Mouse (Mus musculus): ENCODE measurements around the gene AW822073. TPM values are rescaled to one million over a fixed set of nuclear protein-coding genes. Genes with fewer than 3 reads are reported as not detected.
"Not testable (repeated sequence)": the region's sequence is repeated elsewhere in the genome, so short reads cannot be mapped to it uniquely, and the experiment has no call there.

The AW822073 gene
- total RNA-seq, 4 experiments from 2014 or later, result 0.87 TPM; not detected in 3

- DNase-seq (ENCODE audit: low spot score in 2 of 2), result not testable (repeated sequence)
These were observed 1.6 kb downstream of the AW822073 start for GRCm38 (mm10) chr10:58223161-58223560.

DNA sequence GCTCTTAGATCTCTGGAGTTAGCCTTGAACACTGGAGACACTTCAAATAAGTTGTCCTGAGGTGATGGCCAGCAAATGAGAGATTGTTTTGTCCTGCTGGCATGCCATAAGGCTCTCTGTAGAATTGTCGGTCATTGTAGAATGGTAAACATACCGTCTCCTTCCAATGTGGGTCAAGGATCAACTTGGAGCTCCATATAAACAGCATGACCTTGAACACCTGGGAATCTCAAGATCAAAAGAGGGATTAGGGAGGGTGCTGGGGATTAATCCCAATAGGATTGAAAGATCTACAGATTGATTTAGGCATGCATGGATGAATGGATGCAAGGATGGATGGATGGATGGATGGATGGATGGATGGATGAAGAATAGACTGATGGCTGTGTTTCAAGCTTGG lies 3.2 kb downstream of the AW822073 start:
- DNase-seq (ENCODE audit: low spot score in 2 of 2), result not testable (repeated sequence)

DNA sequence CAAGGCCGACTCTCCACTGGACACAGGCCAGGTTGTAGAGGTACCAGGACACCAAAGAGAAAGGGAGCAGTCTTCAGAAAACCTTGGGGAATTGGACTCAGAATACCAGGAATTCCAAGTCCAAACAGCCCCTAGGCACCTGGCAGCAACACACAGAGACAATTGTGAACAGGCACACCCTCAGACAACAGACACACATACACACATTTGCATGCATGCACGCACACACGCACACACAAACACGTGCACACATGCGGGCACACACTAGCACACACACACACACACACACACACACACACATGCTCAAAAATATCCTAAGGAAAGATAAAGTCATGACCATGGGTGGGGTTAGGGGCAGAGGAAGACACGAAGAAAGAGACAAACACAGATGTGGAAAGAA lies 4.0 kb downstream of the AW822073 start:
- no peak for DNase-seq (ENCODE audit: low spot score in 2 of 2)

- no peak for DNase-seq (ENCODE audit: low spot score in 2 of 2)
These were observed 7.4 kb downstream of the AW822073 start for GRCm38 (mm10) chr10:58217366-58217765.

GRCm38 (mm10) chr10:58215353-58215752 lies 9.4 kb downstream of the AW822073 start:
- DNase-seq (ENCODE audit: low spot score in 2 of 2), result no peak

DNA sequence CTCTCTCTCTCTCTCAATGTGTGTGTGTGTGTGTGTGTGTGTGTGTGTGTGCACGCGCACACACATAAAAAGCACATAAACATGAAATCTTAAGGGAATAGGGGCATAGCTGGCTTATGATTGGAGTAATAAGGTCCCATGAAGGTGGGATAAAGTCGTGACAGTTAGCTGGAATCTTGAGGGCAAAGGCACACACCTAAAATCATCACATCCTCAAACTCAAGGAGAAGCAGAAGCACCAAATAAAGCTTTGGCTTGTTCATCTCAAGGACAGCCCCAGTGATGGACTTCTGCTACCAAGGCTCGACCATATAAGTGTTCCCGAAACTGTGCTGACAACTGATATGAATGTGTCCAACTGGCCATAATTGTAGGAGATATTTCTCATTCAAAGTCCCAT lies 9.8 kb downstream of the AW822073 start:
- DNase-seq (ENCODE audit: low spot score in 2 of 2), result no peak

- no peak for DNase-seq (ENCODE audit: low spot score in 2 of 2)
These were observed 10.2 kb downstream of the AW822073 start for GRCm38 (mm10) chr10:58214497-58214896.

- no peak for DNase-seq (ENCODE audit: low spot score in 2 of 2)
These were observed 12.5 kb downstream of the AW822073 start for GRCm38 (mm10) chr10:58212230-58212629.

DNA sequence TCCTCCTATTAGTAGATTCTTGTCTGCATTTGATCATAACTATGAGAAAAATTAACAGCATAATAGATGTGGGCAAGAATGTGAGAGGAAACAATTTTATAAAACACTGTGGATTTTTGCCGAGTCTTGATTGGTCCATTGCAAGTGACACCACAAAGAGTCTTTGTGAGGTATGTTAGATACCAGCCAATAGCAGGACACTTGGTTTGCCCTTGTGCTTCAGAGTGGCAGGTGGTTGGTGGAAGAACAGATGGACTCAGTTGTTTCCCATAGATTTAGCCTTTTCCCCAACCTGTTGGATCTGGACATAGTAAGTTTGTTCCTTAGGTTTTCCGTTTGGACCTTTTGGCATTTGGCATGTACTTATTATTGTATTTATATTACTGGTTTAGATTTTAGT lies 13.5 kb downstream of the AW822073 start:
- DNase-seq (ENCODE audit: low spot score in 2 of 2), result no peak

GRCm38 (mm10) chr10:58210514-58210913 lies 14.2 kb downstream of the AW822073 start:
- DNase-seq (ENCODE audit: low spot score in 2 of 2), result no peak

- no peak for DNase-seq (ENCODE audit: low spot score in 2 of 2)
These were observed 14.8 kb downstream of the AW822073 start for GRCm38 (mm10) chr10:58209710-58210467.

GRCm38 (mm10) chr10:58206639-58207404 lies 17.9 kb downstream of the AW822073 start:
- DNase-seq (ENCODE audit: low spot score in 2 of 2), result no peak

DNA sequence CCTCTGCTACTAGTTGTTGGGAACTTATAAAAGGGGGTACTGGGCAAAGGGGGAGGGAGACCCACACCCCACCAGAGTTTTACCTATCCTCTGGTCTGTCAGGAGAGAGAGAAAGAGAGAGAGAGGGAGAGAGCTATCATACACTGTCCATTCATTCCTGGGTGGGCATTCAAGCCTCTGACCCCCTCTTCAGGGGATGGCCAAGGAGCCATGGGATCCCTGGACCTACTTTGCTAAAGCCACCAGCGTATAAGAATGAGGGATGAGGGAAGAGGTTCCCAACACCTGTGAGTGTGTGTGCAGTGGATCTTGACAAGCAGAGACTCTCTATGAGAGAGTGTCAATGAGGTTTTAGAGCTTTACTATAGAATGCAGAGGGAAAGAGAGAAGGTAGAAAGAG lies 18.7 kb downstream of the AW822073 start:
- DNase-seq (ENCODE audit: low spot score in 2 of 2), result no peak

Other genes starting within 250 kb of the AW822073 start
- not detected for gene Duxf3, start 7.7 kb upstream of the AW822073 start, total RNA-seq (2022)
- not detected for gene Gm4981, start 11.8 kb upstream of the AW822073 start, total RNA-seq (2022)
- gene Gcc2, start 30.6 kb upstream of the AW822073 start, total RNA-seq (2022), result 10 to 100 TPM; 77.3 to 96.6 (median 90.6) TPM
- 10 to 100 TPM; 17.4 to 29.1 (median 23.0) TPM for gene Lims1, start 98.5 kb upstream of the AW822073 start, total RNA-seq (2022)
- 10 to 100 TPM; 73.9 to 89.2 (median 84.7) TPM for gene Ranbp2, start 222.0 kb upstream of the AW822073 start, total RNA-seq (2022)

Measured in layer of hippocampus, adult 8-10 months (tissue).